Mouse (Mus musculus): Measurements from ENCODE around the gene Tinag.
"Not testable (repeated sequence)": the region's sequence is repeated elsewhere in the genome, so short reads cannot be mapped to it uniquely, and the experiment has no call there.

Tinag gene

DNA sequence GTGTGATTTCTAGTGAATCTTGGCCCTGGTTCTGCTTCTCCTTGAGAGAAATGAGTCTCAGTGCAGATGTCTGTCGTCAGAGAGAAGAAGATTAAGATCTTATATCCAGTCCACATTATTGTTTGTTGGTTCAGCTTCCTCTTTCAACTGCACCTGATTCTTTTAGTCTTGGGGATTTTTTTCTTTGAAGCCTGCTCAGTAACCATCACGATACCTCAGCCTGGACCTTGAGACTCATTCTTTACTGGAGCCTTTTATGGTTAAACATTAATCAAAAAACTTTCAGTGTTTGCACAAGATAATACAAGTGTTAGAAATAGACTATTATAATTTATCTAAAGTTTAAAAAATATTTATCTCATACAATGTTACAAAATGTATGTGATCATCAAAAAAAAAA lies at the start of gene Tinag:
Gene Tinag, minus strand, starts transcription at position 210 of the 400 bp plus-strand sequence.
- no peak for DNase-seq (ENCODE audit: low spot score)

DNA sequence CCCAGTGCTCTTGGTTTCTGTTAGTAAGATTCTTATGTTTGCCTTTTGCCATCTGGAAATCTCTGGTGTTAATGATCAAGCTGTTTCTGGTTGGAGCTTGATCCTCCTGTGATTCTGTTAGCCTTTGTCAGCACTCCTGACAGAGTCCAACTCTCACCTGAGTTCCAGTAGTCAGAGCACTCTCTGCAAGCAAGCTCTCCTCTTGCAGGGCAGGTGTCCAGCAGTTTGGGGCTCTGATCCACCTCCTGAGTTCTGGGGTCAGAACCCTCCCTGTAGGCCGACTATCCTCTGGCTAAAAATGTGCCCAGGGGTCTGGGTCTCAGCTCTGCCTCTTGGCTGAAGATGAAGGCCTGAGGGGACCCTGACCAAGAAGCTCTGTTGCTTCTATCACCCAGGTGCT lies 37.6 kb upstream of the Tinag start:
- not testable (repeated sequence) for DNase-seq (ENCODE audit: low spot score)

DNA sequence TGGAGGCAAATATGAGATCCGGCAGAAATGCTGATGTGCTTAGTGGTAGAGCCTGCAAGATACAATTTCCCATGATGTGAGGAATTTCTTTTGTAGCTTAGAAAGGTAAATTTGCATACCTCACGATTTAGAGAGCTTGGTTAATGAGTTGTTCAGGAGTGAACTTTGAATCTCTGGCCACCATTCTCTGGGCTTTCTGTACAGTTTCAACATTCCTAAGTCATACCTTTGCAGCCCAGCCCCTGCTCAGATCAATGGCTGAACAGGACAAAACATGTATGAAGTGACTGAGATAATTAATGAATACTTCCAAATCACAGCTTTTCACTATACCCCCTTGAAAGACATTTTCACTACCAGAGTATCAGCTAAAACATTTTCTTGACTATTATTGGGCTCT lies 26.1 kb upstream of the Tinag start:
- DNase-seq (ENCODE audit: low spot score): no peak

DNA sequence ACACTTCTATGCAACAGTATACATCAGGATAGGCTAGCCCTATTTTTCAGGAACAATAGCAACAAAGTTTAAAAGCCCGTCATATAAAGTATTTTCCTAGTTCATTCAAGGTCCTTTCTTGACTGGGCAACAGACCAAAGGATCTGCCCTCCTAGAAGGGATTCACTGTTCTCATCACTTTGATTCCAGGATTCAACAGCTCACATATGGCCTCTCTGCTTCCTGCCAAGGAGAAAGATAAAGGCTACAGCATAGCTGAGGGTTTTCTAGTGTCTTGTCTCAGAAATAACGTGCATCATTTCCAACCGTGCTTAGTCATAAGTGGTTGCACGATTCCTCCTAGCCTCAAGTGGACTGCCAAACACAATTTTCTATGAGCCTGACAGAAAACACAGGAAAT lies 11.0 kb upstream of the Tinag start:
- DNase-seq (ENCODE audit: low spot score): no peak

DNA sequence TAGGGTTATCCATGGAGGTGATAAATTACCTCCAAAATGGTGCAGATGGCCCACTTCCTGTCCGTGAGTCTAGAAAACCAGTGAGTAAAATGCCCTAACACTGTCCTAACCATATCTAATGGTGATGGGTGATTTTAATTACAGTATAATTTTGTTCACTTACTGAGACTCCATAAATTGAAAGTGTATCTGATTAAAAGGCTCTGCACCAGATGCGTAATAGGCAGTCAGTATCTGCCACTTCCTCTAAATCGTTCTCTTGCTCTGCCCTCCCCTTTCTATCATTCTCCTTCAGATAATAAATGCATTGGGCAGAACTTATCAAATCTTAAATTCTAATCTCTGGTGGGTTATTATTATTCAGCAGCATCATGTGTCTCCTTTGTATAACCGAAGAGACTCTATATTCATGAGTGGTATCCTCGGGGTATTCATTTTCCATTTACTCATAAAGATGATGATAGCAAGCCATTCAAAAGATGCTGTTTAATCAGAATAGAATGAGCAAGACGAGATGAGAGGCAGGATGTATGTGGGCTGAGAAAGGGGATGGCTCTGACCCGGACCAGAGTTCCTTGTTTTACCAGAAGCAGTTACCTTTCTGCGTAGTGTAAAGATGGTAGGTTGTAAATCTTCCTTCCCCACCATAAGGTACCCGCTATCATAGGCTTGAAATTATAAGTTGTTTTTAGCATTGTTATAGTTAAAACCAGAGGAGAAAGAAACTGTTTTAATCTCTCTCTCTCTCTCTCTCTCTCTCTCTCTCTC lies 9.0 kb upstream of the Tinag start:
- DNase-seq (ENCODE audit: low spot score): no peak

DNA sequence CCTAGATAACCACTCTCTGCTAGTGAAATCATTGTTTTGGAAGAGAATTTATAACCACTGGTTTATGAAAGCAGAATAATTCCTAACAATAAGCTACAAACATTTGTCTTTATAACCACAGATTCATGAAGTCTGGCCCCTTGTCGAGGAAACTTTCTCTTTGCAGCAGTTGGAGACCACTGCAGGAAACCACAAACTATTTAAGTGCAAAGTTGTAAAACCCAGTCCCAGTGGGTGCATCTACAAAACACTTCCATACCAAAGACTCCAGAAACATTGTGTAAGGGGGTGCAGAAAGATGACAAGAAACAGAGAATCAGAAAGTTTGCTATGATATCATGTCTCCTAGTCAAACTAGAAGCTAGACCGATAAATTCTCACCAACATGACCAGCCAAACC lies 5.8 kb upstream of the Tinag start:
- DNase-seq (ENCODE audit: low spot score): no peak

DNA sequence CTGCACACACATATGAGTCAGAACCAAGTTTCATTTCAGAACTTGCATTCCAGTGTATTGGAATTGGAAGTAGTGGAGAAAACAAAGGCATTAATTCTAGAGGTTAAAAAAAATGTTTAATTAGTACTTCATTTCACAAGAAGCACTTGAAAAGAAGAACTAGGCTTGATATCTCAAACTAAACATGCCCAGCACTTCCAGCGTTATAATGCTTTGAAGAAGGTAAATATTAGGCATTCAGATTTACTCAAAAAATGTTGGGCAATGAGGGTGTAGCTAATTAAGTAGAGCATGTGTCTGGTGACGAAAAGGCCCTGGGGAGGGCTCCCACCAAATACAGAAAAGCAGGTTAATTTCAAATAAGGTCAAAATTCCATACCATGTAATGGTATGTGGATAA lies 4.1 kb upstream of the Tinag start:
- DNase-seq (ENCODE audit: low spot score): no peak

DNA sequence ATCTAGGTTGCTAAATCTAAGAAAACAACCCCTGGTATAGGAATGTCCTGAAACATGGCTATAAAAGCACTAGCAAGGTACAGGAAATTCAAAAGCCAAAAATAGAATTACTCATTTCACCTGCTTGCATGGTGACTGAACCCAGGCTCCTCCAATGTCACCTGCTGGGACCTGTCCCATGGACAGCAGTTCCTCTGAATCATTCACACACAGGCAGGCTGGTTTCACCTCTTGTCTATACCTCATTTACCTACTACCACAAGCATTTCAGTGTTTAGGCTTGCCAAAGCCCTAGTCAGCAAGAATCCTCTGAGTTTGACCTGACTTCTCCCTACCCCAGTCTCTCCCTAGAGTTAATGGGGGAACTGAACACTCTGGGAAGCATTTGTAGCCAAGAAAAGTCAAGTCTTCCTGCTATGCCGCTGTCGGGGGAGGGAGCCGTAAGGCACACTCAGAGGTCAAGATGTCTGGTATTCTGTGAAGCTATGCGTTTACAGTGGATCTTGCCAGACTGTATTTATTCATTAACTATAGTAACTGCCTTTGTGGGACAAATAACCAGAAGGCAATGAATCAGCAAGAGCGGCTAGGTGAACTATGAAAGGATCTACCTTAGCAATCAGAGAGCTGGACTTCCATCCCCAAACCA lies 597 bp upstream of the Tinag start:
- DNase-seq (ENCODE audit: low spot score): no peak

DNA sequence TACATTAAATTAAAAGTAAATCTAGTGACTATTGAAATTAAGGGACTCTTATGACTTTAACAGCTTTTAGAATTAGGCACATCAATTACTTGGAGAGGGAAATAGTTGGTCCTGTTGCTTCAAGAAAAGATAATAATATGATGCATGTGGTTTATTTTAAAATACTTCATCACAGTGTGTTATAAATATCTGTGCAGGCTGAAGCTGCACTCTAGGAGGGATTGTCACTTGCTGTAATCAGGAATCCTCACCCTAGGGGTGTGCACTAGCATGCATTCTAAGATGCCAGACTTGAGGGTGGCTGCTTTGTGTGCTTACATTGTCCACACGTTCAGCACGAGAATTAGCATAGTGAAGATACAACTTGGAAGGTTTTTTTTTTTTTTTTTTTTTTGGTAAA lies 10.2 kb downstream of the Tinag start:
- DNase-seq (ENCODE audit: low spot score): no peak

DNA sequence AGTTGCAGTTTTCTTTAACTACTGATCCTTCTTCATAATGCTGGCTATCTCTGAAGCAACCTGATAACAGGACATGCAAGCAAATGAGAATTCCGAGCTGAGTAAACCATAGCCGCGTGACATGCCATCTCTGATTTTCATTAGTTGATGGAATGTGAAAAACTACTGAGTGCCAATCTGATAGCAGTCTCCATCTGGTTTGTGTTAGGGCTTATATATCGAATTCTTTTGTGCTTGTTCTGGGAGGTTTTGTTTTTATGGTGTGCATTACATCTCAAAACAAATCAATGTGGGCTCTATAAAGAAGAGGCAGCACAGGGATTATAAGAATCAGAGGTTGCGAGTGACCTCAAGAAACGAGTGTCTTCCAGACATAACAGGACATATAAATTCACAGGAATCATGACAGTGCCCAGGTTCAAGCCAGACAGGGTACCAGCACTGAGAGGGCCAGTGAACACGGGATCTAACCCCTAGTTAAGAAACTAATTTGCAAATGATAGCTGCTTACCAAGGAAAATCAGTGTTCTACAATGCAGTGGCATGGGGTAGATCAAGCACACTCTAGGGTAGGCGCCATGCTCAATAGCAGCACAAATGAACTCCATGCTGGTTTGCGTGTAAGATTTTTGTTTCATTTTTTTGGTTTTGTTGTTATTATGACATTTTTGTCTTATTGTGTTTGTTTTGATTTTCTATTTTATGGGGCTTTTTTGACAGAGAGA lies 13.0 kb downstream of the Tinag start:
- DNase-seq (ENCODE audit: low spot score): no peak

DNA sequence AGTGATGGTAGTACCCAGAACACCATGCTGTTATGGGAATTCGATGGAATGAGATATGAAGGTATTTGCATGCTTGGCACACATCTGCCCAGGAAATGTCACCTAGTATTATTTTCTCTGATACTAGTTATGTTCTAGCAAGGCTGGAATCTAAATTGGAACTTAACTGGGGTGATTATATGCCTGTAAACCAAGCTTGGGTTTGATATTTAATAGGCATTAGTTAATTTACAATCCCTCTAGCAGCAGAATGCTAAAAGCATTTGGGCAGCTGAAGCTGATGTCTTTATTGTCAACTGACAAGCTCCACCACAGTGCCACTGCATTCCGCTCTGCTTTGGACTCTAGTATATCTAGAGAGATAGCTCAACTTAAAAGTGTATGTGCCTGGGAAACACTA lies 20.3 kb downstream of the Tinag start:
- DNase-seq (ENCODE audit: low spot score): no peak

DNA sequence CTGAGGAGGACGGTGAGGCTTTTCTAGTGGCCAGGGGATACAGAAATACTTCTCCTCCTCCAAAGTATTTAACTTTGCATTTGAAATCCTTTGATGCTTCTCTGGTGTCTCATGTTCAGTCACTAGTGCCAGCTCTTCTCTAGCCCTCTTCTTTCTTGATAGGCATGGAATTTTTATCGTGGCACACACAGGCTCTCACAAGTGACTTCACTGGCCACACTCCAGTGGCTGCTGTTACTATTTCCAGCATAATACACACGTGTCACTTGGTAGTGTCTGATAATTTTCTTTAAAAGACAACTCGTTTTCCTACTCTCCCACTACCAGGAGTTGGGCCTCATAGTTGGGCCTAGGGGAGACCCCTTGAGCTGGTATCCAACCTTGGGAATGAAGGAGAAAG lies 26.7 kb downstream of the Tinag start:
- no peak for DNase-seq (ENCODE audit: low spot score)

DNA sequence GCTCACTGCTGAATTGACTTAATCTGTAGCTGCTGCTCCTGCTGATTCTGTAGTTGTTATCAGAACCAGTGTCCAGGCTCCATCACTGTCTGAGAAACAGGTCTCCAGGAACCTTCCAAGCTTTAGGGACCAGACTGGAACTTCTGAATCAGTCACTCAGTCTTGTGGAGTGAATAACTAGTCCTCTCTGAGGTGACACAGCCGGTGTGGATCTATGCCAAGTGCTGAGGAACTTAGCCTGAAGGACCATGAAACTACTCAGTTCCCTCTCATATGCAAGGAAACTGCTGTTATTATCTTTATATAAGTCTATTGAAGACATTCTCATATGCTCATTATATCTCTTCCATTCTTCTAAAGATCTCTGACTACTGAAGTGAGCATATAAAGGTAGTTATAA lies 49.6 kb downstream of the Tinag start:
- DNase-seq (ENCODE audit: low spot score): no peak

DNA sequence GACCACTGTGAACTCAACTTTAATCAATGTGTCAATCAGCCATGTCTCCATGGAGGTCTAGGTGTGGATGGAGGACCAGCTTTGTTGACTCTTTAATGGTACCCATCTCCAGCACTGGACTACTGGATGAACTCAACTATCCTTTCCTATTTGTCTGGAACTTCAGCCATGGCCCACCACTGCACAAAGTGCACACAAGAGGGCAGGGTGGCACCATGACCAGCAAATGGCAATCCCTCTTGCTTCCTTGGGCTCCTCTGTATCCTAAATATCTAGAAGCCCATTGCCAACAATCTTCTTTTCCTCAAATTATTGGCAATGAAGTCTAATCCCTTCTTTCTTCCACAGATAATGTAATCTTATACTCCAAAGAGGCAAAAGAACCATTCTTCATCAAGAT lies 55.6 kb downstream of the Tinag start:
- DNase-seq (ENCODE audit: low spot score): peak; percentile 12

DNA sequence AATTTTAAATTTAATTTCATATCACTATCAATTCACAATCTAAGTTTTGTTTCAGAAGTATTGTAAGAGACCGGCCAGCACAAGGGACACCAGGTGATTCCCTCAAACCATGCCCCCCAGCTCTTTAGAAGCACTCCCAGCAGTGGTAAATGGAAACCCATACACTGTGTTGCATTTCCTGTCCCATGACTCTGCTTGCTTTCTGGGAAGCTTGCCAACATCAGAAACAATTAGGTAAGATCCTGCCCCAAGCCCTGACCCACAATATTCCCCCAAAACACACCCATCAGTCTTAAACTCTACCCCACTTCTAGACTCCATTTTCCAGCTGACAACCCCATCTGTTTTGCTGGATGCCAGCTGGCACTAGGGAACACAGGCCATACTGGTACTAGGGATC lies 110.8 kb downstream of the Tinag start:
- no peak for DNase-seq (ENCODE audit: low spot score)

DNA sequence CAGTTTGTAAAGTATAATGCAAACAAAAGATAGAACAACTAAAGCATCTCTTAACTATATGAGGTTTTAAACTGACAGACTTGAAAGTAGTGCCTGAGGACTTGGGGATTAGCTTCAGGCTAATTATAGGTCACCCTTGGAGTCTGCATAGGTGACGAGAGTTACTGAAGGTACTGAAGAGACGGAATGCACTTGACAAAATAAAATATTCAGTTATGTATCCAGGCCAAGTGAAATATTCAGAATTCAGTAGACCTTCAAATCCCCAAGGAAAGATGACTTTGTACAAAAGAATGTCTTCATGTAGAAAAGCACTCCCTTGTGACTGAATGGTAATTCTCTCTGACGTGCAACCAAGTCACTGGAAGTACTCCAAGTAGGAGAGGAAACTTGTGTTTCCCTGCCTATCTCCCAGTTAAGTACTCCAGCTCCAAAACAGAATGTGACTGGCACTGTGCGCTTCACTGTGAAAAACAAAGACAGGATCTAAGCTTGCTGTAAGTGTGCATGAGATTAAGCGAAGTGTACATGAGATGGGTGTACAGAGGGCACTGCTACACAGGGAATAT lies 130.4 kb downstream of the Tinag start:
- no peak for DNase-seq (ENCODE audit: low spot score)

All from ovary, postnatal 36 days (tissue).